Mouse (Mus musculus) urinary bladder, adult 2 months (tissue): ENCODE results near the gene Slc25a19. TPM values are rescaled to one million over a fixed set of nuclear protein-coding genes. Genes with fewer than 3 reads are reported as not detected.
A peak's percentile ranks its signal among the peaks of the same experiment; 100 is the strongest.

Source experiments
- DNase-seq: peaks from one replicate; pipeline ENCODE4 v3.0.0; 2022; ENCODE audit warnings: low spot score
- polyA plus RNA-seq: library from polyadenylated mRNA; depleted of rRNA; stranded (reverse); fragments of >200 nt; gene quantifications from 2 replicates; pipeline ENCODE4 v1.2.3, GENCODE M21; 2012

Gene Slc25a19
- polyA plus RNA-seq, 1 experiment, result 31.7 TPM

DNA sequence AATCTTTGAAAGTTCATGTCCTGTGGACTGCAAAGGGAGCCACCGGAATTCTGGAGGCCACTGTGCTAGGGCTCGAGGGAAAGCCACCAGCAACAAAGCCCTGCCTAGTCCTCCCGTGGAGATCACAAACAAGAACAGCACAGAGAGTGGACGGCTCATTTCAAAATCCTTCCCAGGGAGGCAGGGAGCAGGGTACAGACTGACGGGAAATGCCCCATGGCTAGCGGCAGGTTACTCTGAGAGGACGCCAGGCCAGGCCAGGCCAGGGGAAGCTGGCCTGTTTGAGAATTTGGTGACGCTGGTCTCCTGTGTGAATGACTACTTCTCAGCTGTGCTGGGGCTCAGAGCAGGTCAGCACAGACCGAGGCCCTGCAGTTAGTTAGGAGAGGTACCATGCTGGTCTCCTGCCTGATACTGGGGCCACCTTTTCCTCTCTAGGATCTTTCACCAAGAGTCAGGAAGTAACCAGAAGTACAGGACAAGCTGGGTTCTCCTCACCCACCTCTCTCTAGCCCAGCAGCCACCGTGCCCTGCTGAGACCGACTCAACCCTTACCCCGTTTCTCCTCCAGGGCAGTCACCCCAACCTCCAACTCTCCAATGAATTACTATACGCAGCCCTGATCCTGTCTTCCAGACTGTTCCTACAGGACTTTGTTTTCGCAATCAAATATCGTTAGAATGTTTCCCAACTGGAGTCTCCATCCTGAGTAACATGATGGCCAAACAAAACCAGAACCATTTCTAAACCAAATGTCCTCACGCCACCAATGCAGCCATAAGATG is 9.2 kb downstream of the Slc25a19 start:
- no peak for DNase-seq

DNA sequence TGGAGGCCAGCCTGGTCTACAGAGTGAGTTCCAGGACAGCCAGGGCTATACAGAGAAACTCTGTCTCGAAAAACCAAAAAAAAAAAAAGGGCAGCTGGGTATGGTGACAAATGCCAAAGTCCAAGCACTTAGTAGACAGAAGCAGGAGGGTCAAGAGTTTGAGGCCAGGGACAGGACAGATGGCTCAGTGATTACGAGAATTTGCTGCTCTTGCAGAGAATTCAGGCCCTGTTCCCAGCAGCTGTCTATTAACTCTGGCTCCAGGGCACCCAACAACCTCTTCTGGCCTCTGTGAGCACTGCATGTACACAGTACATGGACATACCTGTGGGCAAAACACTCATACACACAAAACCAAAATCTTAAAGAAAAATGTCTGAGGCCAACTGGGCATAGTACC is 10.1 kb downstream of the Slc25a19 start:
- DNase-seq, result no peak

DNA sequence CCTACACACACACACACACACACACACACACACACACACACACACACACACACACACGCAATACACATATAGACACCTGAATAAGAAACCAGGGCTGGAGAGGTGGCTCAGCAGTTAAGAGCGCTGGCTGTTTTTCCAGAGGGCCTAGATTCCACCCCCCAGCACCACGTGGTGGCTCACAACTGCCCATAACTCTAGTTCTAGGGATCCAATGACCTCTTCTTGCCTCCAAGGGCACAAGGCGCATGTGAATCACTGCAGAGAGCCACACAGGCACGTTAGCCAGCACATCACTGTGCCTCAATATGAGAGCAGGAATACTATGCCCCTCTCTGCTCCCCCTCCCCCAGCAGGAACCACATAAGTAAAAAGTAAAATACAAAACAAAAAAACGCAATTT is 11.2 kb downstream of the Slc25a19 start:
- DNase-seq, result no peak

DNA sequence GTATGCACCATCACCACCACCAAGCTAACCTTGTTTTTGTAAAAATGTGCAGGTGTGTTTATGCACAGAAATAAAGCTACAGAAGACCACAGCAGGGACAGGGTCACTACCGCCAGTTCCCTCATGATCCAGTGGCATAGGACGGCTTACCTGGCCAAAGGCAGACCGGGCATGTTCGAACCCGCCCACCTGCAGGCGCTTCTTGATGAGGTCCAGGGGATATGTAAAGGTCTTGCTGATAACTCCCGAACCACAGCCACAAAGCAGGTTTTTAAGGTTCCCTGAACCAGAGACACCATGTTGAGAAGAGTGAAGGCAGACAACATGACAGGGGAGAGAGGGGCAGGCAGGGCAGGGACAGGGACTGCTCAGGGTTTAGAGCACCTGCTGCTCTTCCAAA is 11.7 kb downstream of the Slc25a19 start:
- no peak for DNase-seq

DNA sequence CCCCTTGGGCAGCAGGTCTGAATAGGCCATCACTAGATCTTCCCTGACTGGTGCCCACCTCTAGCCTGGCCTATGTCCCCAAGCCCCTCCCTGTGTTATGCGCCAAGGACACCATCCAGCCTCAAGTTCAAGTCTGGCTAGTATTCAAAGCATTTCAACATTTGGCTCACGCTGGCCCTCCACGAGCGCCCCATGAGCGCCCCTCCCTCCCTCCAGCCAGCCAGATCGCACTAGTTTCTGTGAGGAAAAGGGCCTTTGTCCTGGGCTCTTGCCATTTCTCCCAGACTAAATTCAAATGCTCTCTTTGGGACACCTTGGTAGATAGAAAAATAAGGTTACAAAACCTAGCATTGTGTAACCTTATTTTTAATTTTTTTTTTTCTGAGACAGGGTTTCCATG is 12.2 kb downstream of the Slc25a19 start:
- DNase-seq, result no peak

DNA sequence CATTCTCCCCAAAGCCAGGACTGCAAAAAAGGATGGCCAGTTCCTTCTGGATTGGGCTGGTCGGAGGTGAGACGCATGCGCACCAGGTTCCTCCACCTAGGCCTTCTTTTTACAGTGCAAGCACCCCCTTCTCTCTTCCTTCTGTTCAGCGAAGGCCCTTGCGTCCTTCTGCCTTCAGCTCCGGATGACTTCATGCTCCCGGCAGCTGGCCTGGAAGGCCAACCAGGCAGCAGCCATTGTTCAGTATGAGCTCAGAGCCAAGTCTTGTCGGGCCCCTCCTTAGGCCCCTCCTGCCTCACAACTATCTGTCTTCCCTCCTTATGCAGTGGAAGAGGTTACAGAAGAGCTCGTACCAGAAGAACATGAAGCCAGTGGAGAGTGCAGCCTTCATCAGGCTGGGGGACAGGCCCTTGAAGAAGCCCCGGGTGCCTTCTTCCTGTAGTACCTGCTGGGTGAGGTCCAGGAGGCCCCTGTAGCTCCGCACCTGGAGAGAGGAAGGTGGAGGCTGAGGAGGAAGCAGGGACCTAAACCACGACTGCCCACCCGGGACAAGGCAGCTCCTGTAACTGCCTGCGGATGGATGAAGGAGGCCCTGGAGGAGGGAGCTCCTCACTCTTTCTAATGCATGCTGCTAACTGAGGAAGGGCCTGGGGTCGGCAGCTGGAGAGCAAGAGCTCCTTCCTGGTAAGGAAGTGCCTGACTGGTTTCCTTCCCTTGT is 12.8 kb downstream of the Slc25a19 start:
- DNase-seq, result no peak

DNA sequence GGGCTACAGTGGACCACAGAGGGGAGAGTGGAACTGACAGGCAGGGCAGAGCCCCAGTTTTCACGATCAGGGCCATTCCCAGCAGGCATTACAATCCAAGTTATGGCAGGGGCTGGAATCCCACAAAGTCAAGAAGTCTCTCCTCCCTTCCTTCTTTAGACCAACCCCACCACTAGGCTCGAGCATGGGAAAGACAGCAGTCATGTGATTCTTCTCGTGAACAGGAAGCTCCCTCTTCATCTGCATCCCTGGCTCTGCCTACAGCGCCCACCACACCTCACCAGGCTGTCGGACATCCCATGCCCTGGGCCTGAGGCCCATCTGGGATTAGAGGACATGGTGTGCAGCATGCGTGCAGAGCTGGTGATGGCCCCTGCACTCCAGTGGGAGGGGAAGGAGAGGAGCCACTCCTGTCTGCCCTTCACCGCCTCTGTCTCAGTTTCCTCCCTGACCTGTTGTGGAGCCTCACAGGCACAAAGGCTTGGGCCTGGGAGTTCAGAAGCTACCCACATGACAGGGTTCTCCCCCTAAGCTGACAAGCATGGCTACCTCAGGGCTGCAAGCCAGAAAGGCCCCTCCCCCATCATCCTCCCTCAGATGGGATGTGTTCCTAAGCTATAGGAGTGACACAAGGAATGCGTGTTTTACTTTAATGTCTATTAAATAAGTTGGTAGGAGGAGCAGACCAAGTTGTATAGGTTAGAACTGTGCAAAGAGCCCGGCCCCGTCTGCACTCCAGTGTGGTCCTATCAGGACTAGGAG is 13.6 kb downstream of the Slc25a19 start:
- no peak for DNase-seq

DNA sequence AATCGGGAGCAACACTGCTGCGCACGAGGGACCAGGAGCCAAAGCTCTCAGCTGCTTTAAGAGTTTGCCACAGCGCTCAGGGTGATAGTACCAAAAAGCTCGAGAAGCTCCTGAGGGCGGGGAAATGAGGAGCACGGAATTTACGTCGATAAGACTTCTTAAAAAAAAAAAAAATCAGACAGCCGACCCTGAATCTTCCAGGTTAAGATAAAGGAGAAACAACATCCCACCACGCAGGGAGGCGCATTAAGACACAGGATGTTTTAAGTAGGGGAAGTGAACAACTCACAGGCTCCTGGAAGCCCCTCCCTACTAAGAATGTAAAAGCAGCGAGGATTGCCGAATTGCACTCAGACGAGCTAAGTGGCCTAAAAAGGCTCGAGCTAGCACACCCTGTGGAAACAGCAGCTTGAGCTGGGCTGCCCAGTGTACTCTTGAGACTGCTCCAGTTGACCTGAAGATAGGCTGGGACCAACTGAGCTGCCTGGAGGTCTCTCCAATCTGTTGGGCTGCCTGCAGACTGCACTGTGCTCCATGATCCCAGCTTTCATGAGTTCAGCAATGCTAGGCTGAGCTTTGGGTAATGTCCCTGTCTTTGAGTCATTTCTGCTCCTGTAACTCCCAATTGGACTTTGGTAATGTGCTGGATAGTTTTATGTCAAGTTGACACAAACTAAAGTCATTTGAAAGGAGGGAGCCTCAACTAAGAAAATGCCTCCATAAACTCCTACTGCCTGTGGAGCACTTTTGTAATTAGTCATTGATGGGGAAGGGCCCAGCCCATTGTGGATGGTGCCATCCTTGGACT is 14.8 kb downstream of the Slc25a19 start:
- DNase-seq, result no peak

DNA sequence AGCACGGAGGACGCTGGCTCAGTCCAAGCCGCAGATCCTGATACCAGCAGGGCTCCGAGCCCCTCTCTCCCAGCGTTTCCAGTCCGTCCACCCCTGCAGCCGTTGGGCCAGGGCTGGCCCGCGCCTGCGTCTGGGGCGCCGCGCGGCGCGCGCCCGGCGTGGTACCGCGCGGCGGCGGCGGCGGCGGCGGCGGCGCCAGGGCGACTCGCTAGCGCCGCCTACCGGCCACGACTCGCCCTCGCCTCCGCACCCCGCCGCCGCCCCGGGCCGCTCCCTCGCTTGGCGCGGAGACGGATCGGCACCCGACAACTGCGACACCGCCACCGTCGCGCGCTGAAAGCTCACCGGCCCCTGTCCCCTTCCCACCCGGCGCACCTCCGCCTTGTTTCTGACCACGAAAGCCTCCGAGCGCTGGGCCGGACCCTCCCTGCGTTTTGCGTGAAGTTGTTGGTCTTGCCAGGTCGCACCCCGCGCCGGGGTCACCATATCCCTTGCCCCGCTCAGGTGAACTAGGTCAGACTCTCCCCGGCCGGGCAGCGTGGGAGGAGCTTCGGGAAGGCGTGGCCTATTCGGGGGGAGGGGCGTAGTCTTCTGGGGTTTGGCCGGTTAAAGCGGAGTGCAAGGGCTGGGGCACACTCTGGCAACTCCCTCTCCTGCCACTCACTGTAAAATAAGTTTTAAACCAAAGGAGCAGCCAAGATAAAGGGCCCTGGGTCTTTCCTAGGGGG is 15.5 kb downstream of the Slc25a19 start, which contains the start of gene Mif4gd:
Gene Mif4gd (minus strand): TSS at position 560 of the 728 bp plus-strand sequence.
- DNase-seq, result peak; percentile 93

DNA sequence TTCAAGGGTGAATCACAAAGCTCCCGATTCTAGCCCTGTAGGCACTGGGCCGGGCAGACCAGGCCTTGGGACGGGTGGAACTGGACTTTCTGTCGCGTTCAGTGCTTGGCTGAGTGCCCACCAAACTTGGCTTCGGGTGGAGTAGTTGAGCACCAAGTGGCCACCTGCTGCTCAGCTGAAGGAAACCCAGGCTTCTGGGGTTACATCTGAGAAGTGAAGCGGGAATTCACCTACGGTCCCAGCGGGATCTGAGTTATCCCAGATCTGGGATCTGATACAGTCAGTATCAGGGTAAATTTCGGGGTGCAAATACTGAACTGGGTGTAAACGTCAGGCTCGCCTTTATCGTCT is 16.1 kb downstream of the Slc25a19 start:
- peak; percentile 60 for DNase-seq

DNA sequence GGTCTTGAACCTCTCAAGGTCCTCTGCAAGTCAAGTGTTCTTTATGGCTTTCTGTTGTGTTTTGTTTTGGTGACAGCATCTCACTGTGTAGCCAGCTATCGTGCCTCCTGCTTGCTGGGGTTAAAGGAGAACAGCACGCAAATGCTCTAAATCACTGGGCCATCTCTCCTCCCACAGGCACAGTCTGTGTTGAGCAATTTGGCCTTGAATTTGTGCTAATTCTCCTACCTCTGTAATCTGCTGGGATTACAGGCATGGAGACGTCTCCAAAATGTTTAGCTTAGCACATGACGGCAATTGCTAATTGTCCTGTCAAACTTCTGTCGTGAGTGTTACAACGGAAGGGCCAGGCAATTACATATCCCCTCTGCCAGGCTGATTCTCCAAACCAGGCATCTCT is 16.9 kb downstream of the Slc25a19 start:
- DNase-seq, result no peak

DNA sequence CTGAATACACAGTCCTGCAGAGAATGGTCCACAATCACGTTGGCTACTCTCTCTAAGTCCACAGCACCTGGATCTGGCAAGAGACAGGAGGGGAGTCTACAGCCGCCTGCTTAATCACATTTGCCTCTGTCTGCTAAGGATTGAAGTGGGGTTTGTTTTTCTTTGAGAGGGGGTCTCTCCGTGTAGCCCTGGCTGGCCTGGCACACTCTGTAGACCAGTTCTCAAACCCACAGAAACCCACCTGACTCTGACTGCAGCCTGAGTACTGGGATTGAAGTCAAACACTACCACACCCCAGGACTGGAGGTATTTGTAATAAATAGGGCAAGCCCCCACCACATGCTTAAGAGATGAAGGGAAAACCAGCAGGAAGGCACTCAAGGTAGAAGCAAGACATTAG is 18.5 kb downstream of the Slc25a19 start:
- no peak for DNase-seq

DNA sequence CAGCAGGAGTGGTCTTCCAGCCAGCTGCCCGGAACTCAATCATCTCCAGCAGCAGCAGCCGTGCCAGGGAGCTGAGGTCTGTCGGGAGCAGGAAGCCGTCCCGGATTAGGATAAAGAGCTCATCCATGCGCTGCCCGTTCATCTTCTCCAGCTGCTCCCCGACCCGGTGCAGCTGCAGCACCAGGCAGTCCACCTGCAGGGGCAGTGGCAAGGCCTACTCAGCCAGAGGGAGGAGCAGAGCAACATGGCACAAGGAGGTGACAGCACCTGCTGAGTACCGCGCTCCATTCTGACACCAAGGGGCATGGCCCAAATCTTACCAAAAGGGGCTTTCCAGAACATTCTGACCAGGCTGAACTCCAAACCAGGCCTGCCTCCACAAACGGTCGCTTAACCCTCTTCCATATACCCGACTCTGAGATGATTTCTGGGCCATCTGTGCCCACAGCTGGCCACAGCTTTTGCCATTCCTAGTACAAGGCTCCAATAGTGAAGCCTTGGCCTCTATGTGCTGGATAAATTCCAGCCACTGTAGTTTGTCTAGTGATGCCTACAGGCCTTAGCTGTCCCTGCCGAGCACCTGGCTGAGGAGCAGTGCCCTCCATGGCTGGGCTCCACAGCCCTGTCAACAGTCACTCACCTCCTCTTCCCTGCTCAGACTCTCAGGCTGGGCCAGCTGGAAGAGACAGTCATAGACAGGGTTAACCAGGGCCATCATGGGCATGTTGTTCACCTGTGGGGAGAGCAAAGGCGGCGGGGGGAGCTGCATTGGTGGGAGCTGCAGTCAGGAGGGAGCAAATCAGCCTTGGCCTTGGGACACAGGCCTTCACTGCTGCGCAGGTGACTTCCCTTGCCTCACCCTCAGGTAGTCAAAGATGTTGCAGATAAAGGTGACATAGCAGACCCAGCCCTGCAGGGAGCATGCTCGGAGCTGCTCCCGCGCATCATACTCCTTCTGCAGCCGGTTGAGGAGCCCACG is 19.4 kb downstream of the Slc25a19 start:
- DNase-seq, result no peak

DNA sequence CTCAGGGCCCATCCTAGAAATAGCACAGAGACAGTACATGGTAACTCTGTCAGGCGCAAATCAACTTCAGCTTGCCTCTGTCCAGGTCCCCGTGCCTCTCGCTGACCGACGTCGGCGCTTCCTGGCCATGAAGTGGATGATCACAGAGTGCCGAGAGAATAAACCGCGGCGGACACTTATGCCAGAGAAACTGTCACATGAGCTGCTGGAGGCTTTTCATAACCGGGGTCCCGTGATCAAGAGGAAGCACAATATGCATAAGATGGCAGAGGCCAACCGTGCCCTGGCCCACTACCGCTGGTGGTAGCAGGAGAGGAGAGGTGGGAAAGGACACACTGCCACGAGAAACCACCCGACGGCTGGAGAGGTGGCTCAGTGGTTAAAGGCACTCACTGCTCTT is 21.4 kb downstream of the Slc25a19 start:
- no peak for DNase-seq

DNA sequence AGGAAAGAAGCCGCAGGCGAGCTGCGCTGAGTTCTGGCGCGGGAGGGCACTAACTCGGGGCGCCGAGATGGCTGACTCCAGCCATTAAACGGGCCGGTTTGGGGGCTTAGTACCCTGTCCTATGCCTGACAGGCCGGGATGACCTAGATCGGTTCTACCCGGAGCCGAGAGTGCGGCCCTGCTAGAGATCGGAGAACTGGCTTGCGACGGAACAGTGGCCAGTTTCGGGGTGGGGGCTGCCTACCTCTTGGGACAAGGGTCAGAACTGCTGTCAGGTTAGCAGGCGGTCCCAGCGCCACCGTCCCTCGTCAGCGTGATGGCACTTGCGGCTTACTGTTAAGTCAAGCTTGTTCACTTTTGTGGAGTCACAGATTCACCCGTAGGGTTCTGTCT is 23.8 kb downstream of the Slc25a19 start:
- DNase-seq, result no peak

DNA sequence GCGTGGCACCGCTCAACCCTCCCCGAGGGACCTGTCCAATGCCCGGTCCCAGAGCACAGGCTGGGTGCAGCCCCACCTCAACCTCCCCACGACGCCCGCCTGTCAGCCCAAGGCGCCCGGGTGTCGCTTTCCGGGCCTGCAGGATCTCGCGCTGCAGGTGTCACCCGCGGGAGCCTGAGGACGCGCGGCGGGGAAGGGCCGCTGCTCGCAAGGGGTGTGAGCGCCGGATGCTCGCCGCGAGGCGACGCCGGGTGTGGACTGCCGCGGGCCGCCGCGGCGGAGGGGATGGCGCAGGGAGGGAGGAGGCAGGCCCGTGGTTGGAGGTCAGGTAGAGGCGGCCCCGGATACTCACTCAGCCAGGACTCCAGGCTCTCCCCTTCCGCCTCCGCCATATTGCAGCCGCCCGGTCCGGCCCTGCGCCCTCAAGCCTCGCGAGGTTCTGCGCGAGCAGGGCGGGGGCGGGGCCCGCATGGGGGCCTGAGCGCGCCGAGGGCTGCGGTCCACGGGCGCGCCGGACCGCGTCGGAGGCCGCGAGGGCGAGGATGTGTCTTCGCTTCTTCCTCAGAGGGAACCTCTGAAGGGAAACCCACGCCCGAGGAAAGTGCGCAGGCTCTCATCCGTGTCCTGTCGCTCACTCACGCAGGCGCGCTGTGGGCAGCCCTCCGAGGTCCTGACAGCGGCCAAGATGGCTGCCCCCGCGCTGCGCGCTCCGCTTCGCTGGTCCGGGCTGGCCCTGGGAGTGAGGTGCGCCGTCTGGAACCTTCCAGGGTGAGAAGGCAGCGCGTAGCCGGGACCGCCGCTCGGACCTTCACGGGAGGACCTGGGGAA is 24.4 kb downstream of the Slc25a19 start, which contains the start of the genes Mrps7 and Gga3:
Gene Mrps7 (plus strand): TSS at position 450 of the 828 bp plus-strand sequence.
Gene Gga3 (minus strand): TSS at position 576 of the 828 bp plus-strand sequence.
- peak; percentile 98 for DNase-seq

DNA sequence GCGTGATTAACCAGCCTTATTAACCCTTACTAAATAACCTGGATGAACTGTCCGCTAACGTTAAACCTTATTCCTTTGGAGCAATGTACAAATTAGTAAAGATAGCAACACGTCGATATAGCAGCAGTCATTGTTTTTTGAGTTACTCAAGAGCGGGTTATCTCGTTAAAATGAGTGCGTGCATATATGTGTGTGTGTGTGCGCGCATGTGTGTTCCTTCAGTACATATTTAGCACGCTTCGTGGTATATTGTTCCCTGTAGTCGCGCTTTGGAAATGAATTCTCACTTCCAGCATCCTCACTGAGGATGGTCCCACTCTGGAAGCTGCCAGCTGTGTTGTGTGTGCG is 25.0 kb downstream of the Slc25a19 start:
- no peak for DNase-seq

DNA sequence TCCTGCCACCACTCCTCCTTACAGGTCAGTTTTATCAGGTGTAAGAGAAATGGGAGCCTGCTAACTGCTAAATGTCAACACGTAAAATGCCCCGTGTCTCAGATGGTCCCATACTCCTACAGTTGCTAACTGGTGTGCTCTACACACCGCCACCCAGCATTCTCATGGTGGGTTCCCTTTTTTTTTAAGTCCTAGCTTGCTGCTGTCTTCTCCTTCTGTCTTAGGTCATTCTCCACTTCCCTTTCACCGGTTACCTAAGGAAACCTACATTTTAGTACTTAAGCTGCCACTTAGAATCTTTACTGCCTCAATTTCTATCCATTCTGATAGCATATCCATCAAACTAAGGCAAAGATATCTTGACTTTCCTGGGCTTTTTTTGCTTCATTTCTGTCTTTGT is 26.9 kb downstream of the Slc25a19 start:
- DNase-seq, result no peak

DNA sequence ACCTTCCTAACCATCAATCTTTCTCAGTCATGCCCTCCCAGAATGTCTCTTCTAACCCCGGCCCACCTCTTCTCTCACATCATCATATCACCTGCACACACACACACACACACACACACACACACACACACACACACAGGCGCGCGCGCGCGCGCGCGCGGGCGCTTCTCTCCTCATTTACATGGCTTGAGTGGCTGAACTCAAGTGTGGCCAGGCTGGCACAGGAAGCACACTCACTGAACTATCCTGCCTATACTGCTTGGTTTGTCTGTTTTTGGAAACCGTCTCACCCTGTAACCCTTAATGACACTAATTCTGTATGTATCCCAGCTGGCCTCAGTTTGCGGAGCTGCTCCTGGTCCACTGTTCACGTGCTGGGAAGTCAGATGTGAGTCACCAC is 27.4 kb downstream of the Slc25a19 start:
- no peak for DNase-seq
